12 mouse cellular contexts compared by ENCODE assay signal in genomic region chr17:31332333-31332732, GRCm38 (mm10). TPM values are rescaled to one million over a fixed set of nuclear protein-coding genes. Genes with fewer than 3 reads are reported as not detected.
DNase-seq lines count a peak whose midpoint lies in the region; ATAC-seq and TF ChIP-seq lines count a peak whose summit lies in the region.
"Had no signal": no experiment of that assay in that cellular context is flagged by ENCODE, and none has a peak within 500 bp of the region (broad histone marks: within the 10 kb centered on the region; RNA-seq: fewer than 3 reads in every experiment).

No protein-coding gene starts in this region.

- no peaks in the 10 kb centered on the region for H3K27me3 ChIP-seq in forebrain, postnatal 0 days (ENCODE audit: insufficient read depth, low read length)
- no peaks in the 10 kb centered on the region for H3K27me3 ChIP-seq in forebrain, embryonic 16.5 days (replicated peaks; ENCODE audit: control insufficient read depth, insufficient read depth, low read length)

- ATAC-seq in forebrain, postnatal 0 days, result no peak
- no peak for ATAC-seq in forebrain, embryonic 16.5 days

- DNase-seq in forebrain, postnatal 0 days, result no peak
- DNase-seq in lung, adult 2 months, result no peak
- DNase-seq in lung, adult 18-20 months, result no peak
- peak; percentile 67 for DNase-seq in ES-CJ7 (ENCODE audit: low read depth, low spot score)
- DNase-seq in naive thymus-derived CD4-positive, alpha-beta T cell, adult 2 months (ENCODE audit: low read depth), result peak; percentile 71
- no peak for DNase-seq in cerebellum, adult 9-10 months
- DNase-seq in frontal cortex, postnatal 10 days (ENCODE audit: low spot score in 2 of 2), result no peak
- DNase-seq: adrenal gland, postnatal 36 days; cerebellum, adult 9-11 months; heart, postnatal 10 days; thymus, postnatal 4 days had no signal

- no peak overlapping the region for H3K4me2 ChIP-seq in forebrain, postnatal 0 days (ENCODE audit: low read depth)
- H3K4me2 ChIP-seq in forebrain, embryonic 16.5 days (ENCODE audit: low read length), result no peak overlapping the region

- H3K9ac ChIP-seq in forebrain, postnatal 0 days, result no peak overlapping the region
- no peak overlapping the region for H3K9ac ChIP-seq in forebrain, embryonic 16.5 days (replicated peaks; ENCODE audit: low read depth, low read length)

- WGBS in forebrain, postnatal 0 days, result 48% methylated on average over 1 of the region's 1 CpGs
- 57% methylated on average over 1 of the region's 1 CpGs for WGBS in forebrain, embryonic 16.5 days
- 51% methylated on average over 1 of the region's 1 CpGs for WGBS in lung, adult 2 months

- no peaks in the 10 kb centered on the region for H3K9me3 ChIP-seq in forebrain, postnatal 0 days (ENCODE audit: low read length)
- H3K9me3 ChIP-seq in forebrain, embryonic 16.5 days (ENCODE audit: control insufficient read depth, low read length), result no peaks in the 10 kb centered on the region

- H3K4me3 ChIP-seq in forebrain, postnatal 0 days (ENCODE audit: low read depth, low read length), result no peak overlapping the region
- H3K4me3 ChIP-seq in forebrain, embryonic 16.5 days (replicated peaks; ENCODE audit: low read length), result no peak overlapping the region
- H3K4me3 ChIP-seq in lung, adult 2 months (replicated peaks; ENCODE audit: extremely low read depth, low read depth, low read length), result no peak overlapping the region

- H3K4me1 ChIP-seq in forebrain, postnatal 0 days (ENCODE audit: insufficient read depth), result no peaks in the 10 kb centered on the region
- H3K4me1 ChIP-seq in forebrain, embryonic 16.5 days (replicated peaks; ENCODE audit: control insufficient read depth, insufficient read depth, low read length), result 0 out of 2 replicates have a peak, but pooled peaks cover 5% of the 10 kb centered on the region
- no peaks in the 10 kb centered on the region for H3K4me1 ChIP-seq in lung, adult 2 months (ENCODE audit: control insufficient read depth, insufficient read depth, low read length)

- no peaks in the 10 kb centered on the region; the same call in 1 of the 2 replicates for H3K36me3 ChIP-seq in forebrain, postnatal 0 days (ENCODE audit: insufficient read depth)
- H3K36me3 ChIP-seq in forebrain, embryonic 16.5 days (ENCODE audit: control insufficient read depth, insufficient read depth), result no peaks in the 10 kb centered on the region

- no peak for TF ChIP-seq POLR2A in lung, adult 2 months (IDR thresholded peaks at IDR 0.05; ENCODE audit: borderline replicate concordance, extremely low read depth, low read depth, low read length)

- peak; percentile 56 for TF ChIP-seq CTCF in forebrain, postnatal 0 days (IDR thresholded peaks at IDR 0.05; ENCODE audit: low read depth)
- 0 out of 2 replicates have a peak, but pooled peaks have one; percentile 4 for TF ChIP-seq CTCF in lung, adult 2 months (IDR thresholded peaks at IDR 0.05; ENCODE audit: insufficient read depth, low read length)

- no peak overlapping the region for H3K27ac ChIP-seq in forebrain, postnatal 0 days (ENCODE audit: low read depth, low read length)
- no peak overlapping the region for H3K27ac ChIP-seq in forebrain, embryonic 16.5 days (ENCODE audit: low read length)

RNA-seq across cellular contexts. Expression of gene Slc37a1, which starts 45.7 kb away (rescaled TPM):
- total RNA-seq in forebrain, postnatal 0 days (2014; rRNA removed), result 10.0 and 15.3 TPM in 2 replicates
- 4.7 and 6.7 TPM in 2 replicates for polyA plus RNA-seq in forebrain, postnatal 0 days (2015; fragmentation: Nextera tagmentation; extraction: Ambion mirVana)
- 9.9 and 14.2 TPM in 2 replicates for polyA plus RNA-seq in forebrain, embryonic 16.5 days (2015; fragmentation: Nextera tagmentation; extraction: Ambion mirVana)
- polyA plus RNA-seq in lung, adult 2 months (2012; rRNA removed), result 51.1 and 54.3 TPM in 2 replicates

RNA-seq across cellular contexts. Expression of gene Pde9a, which starts 53.7 kb away (rescaled TPM):
- 40.4 and 43.9 TPM in 2 replicates for total RNA-seq in forebrain, postnatal 0 days (2014; rRNA removed)
- polyA plus RNA-seq in forebrain, postnatal 0 days (2015; fragmentation: Nextera tagmentation; extraction: Ambion mirVana), result 35.5 and 43.6 TPM in 2 replicates
- polyA plus RNA-seq in forebrain, embryonic 16.5 days (2015; fragmentation: Nextera tagmentation; extraction: Ambion mirVana), result 55.6 and 62.2 TPM in 2 replicates
- polyA plus RNA-seq in lung, adult 2 months (2012; rRNA removed), result 83.6 and 99.1 TPM in 2 replicates

RNA-seq across cellular contexts. Expression of gene Rsph1, which starts 55.1 kb away (rescaled TPM):
- total RNA-seq in forebrain, postnatal 0 days (2014; rRNA removed), result 2.8 and 6.0 TPM in 2 replicates
- 6.9 and 11.3 TPM in 2 replicates for polyA plus RNA-seq in forebrain, postnatal 0 days (2015; fragmentation: Nextera tagmentation; extraction: Ambion mirVana)
- 3.7 and 4.5 TPM in 2 replicates for polyA plus RNA-seq in forebrain, embryonic 16.5 days (2015; fragmentation: Nextera tagmentation; extraction: Ambion mirVana)
- 6.9 and 11.7 TPM in 2 replicates for polyA plus RNA-seq in lung, adult 2 months (2012; rRNA removed)

Comparison
In these comparisons a context has a peak if more than half of its experiments do, and no peak if none do; other contexts are left out.
1. DNase-seq: peak in ES-CJ7 (single experiment) and naive thymus-derived CD4-positive, alpha-beta T cell, adult 2 months (single experiment); none in forebrain, postnatal 0 days (single experiment), lung, adult 2 months (single experiment), lung, adult 18-20 months (0 of 2), cerebellum, adult 9-10 months (single experiment) and frontal cortex, postnatal 10 days (0 of 2).